Mouse (Mus musculus) brain, embryonic 14.5 days (tissue): Measurements from ENCODE around the gene Sox15.
A peak's percentile ranks its signal among the peaks of the same experiment; 100 is the strongest.

Experiments
- CTCF ChIP-seq: fragments of 200-500 bp; IDR thresholded peaks from 2 replicates; pipeline ENCODE4 v1.5.1; 2012; ENCODE audit warnings: inconsistent platforms, mild to moderate bottlenecking, moderate library complexity, borderline replicate concordance; ENCODE audit not compliant: insufficient read depth, insufficient read length; ENCODE audit errors: extremely low read depth
- POLR2A ChIP-seq: fragments of 200-500 bp; IDR thresholded peaks from 2 replicates; pipeline ENCODE4 v1.6.1; 2012; ENCODE audit warnings: mild to moderate bottlenecking, inconsistent platforms, borderline replicate concordance; ENCODE audit not compliant: poor library complexity, insufficient read depth, insufficient read length, severe bottlenecking; ENCODE audit errors: extremely low read depth

- TF ChIP-seq CTCF (peak; percentile 80), POLR2A (no peak)
These were observed 1.7 kb downstream of the Sox15 start for GRCm38 (mm10) chr11:69656617-69657461.
